Mouse (Mus musculus) neural tube, embryonic 11.5 days (tissue): ENCODE results near the gene Pcbp3. TPM values are rescaled to one million over a fixed set of nuclear protein-coding genes. Genes with fewer than 3 reads are reported as not detected.

Experiments used
- ATAC-seq: fragments of 200-750 bp; cut with Nextera tagmentation; 2 replicates; pipeline ENCODE4 v1.8.0; 2017; ENCODE audit warnings: moderate number of reproducible peaks, mild to moderate bottlenecking, moderate TSS enrichment, moderate library complexity; ENCODE audit not compliant: insufficient read depth, low FRiP score, low TSS enrichment
- DNase-seq: peaks from one replicate; pipeline ENCODE4 v3.0.0-alpha.2; 2015; ENCODE audit warnings: low spot score
- H3K27ac ChIP-seq: fragments of 300-500 bp; sonication (generic); 2 replicates; pipeline ENCODE4 v1.5.1; 2014; ENCODE audit warnings: low read depth, mild to moderate bottlenecking, low read length
- H3K27me3 ChIP-seq: fragments of 300-500 bp; sonication (generic); 2 replicates; pipeline ENCODE4 v1.6.1; 2014; ENCODE audit warnings: mild to moderate bottlenecking, low read length, mixed read lengths; ENCODE audit not compliant: control insufficient read depth, insufficient read depth
- H3K36me3 ChIP-seq: fragments of 300-500 bp; sonication (generic); 2 replicates; pipeline ENCODE4 v1.6.1; 2014; ENCODE audit warnings: mild to moderate bottlenecking, low read length, moderate library complexity, mixed read lengths; ENCODE audit not compliant: control insufficient read depth, insufficient read depth
- H3K4me1 ChIP-seq: fragments of 300-500 bp; sonication (generic); 2 replicates; pipeline ENCODE4 v1.6.1; 2014; ENCODE audit warnings: low read length, mixed read lengths; ENCODE audit not compliant: control insufficient read depth, insufficient read depth
- H3K4me2 ChIP-seq: fragments of 300-500 bp; sonication (generic); 2 replicates; pipeline ENCODE4 v1.6.1; 2014; ENCODE audit warnings: low read depth, mild to moderate bottlenecking, moderate library complexity
- H3K4me3 ChIP-seq: fragments of 300-500 bp; sonication (generic); 2 replicates; pipeline ENCODE4 v1.5.1; 2014; ENCODE audit warnings: low read depth, low read length
- H3K9ac ChIP-seq: fragments of 300-500 bp; sonication (generic); 2 replicates; pipeline ENCODE4 v1.6.1; 2014; ENCODE audit warnings: mild to moderate bottlenecking, low read length
- H3K9me3 ChIP-seq: fragments of 300-500 bp; sonication (generic); 2 replicates; pipeline ENCODE4 v1.6.1; 2016; ENCODE audit warnings: low read length; ENCODE audit not compliant: control insufficient read depth
- WGBS: fragments of 180-500 bp; shearing (Covaris S2); extraction: QIAGEN DNeasy Blood & Tissue Kit; methylation state at CpG from one replicate; pipeline ENCODE4 v1.1.7; 2014; 5-methylcytosine and 5-hydroxymethylcytosine counted together
- polyA plus RNA-seq: library from polyadenylated mRNA; unstranded; fragments of >200 nt; fragmentation: Nextera tagmentation; extraction: Ambion mirVana; gene quantifications from 2 replicates; pipeline ENCODE4 v1.2.1, GENCODE M21; 2014

The Pcbp3 gene
- polyA plus RNA-seq, 1 experiment from 2014 or later, result 47.3 TPM

DNA sequence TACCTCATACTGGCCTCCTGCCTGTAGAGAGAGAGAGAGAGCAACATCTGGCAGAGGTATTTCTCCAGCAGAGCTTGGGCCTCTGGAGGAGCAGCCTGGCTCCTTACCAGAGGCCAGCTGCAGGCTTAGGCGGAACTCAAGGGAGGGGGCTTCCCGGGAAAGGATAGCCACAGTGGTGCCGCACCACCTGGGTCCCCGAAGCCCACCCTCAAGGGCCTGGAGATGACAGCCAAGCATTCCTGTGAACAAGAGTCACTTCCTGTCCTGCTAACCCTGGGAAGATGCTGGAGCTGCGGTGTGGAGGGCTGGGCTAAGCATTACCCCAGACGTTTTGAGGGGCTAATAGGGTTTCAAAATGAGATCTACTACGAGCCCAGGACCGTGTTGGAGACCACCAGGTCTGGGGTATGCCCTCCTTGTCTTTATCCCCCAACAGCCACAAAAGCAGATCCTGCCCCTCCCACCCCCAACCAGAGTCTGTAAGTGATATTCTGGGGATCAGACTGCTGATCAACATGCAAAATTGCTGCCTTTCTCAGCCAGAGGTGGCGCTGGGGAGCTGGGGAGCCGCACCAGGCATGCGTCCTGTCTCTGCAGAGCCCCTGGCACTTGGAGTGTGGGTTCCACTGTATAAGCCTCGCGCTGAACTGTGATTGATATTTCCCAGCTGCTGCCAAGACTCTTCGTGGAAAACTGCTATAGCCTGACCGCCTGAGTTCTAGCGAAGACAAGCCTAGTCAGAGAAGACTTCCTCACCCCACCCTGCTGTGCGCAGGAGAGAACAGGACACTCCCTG is 228.6 kb downstream of the Pcbp3 start:
- Histone ChIP-seq H3K9me3 (no peaks in the 10 kb centered on the region), H3K9ac (peak overlapping the region; percentile 27; the same call in 1 of the 2 replicates), H3K4me2 (peak overlapping the region; percentile 15; the same call in 1 of the 2 replicates), H3K27ac (0 out of 2 replicates have a peak overlapping the region, but pooled peaks have one; percentile 3), H3K36me3 (no peaks in the 10 kb centered on the region), H3K4me1 (0 out of 2 replicates have a peak, but pooled peaks cover 5% of the 10 kb centered on the region), H3K4me3 (no peak overlapping the region), H3K27me3 (no peaks in the 10 kb centered on the region)
- DNase-seq, result peak; percentile 81
- ATAC-seq, result no peak
- 16% methylated on average over 17 of the region's 17 CpGs for WGBS

- WGBS, result 66% methylated on average over 6 of the region's 6 CpGs
- DNase-seq, result no peak
These were observed 229.3 kb downstream of the Pcbp3 start for GRCm38 (mm10) chr10:76732391-76732790.

DNA sequence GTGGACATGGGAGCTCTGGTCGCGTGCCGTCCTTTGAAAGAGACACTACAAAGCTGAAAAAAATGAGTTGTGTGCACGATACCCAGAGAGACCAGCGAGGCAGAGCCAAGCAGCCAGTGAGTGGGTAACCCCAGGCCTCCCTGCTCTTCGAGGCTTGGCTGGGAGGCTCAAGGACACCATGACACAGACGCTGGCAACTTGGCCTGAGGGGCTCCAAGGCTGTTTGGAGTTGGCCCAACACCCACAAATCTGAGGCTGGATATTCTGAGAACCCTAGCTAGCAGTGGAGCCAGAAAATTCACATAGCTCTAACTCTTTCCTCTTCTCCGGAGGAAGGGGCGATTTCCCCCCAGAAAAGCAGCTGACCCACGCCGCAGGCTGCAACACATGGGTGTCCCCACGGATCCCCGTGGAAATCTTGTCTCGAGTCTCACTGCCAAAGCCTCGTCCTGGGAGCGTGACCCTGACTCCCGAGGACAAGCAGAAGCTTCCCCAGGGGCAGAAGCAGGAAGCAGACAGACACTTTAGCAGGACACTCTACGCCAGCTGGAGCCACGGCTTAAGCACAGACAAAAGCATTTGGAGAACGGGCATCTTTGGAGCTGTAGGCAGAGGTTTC is 230.0 kb downstream of the Pcbp3 start:
- Histone ChIP-seq H3K27me3 (no peaks in the 10 kb centered on the region), H3K36me3 (no peaks in the 10 kb centered on the region), H3K4me2 (no peak overlapping the region), H3K4me3 (no peak overlapping the region), H3K4me1 (0 out of 2 replicates have a peak, but pooled peaks cover 5% of the 10 kb centered on the region), H3K9me3 (no peaks in the 10 kb centered on the region), H3K27ac (no peak overlapping the region), H3K9ac (no peak overlapping the region)
- 70% methylated on average over 20 of the region's 20 CpGs for WGBS
- DNase-seq (no peak), ATAC-seq (no peak)

More at GRCm38 (mm10) chr10:76732391-76732790, 229.3 kb downstream of the Pcbp3 start:
- no peaks in the 10 kb centered on the region for H3K27me3 ChIP-seq
- no peak overlapping the region for H3K4me2 ChIP-seq
- H3K27ac ChIP-seq, result no peak overlapping the region; the same call in 1 of the 2 replicates
- no peaks in the 10 kb centered on the region for H3K9me3 ChIP-seq
- no peak overlapping the region for H3K4me3 ChIP-seq
- 0 out of 2 replicates have a peak, but pooled peaks cover 5% of the 10 kb centered on the region for H3K4me1 ChIP-seq
- no peak overlapping the region for H3K9ac ChIP-seq
- H3K36me3 ChIP-seq, result no peaks in the 10 kb centered on the region
- no peak for ATAC-seq

GRCm38 (mm10) chr10:76729631-76730620 is 231.8 kb downstream of the Pcbp3 start:
- ATAC-seq, result no peak
- 0 out of 2 replicates have a peak, but pooled peaks cover 5% of the 10 kb centered on the region for H3K4me1 ChIP-seq
- H3K9me3 ChIP-seq, result no peaks in the 10 kb centered on the region

DNA sequence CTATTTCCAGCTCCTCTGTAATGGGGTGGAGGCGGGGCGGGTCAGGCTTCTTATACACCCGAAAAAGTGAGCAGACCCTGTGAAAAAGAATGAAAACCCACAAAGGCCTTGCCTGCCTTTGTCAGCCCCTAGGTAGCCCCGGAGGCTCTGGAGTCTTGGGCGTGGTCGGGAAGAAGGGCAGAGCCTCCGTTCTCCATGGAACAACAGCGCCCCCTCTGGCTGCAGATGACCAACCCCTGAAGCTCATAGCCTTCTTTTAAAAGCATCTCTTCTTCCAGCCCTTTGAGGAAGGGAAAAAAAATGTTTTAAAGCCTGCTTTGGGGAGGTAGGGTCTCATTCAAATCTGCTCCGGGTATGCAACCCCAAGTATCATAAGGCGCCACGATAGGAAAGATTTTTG is 233.3 kb downstream of the Pcbp3 start:
- no peaks in the 10 kb centered on the region for H3K36me3 ChIP-seq
- H3K9me3 ChIP-seq, result no peaks in the 10 kb centered on the region
- H3K27me3 ChIP-seq, result no peaks in the 10 kb centered on the region
- no peak overlapping the region; the same call in 1 of the 2 replicates for H3K4me2 ChIP-seq
- no peak overlapping the region for H3K9ac ChIP-seq
- no peak overlapping the region for H3K27ac ChIP-seq
- DNase-seq (peak; percentile 81), ATAC-seq (no peak)
- H3K4me1 ChIP-seq, result 0 out of 2 replicates have a peak, but pooled peaks cover 2% of the 10 kb centered on the region
- 15% methylated on average over 11 of the region's 11 CpGs for WGBS
- no peak overlapping the region for H3K4me3 ChIP-seq

More at GRCm38 (mm10) chr10:76729631-76730620, 231.8 kb downstream of the Pcbp3 start:
- WGBS, result 82% methylated on average over 19 of the region's 19 CpGs
- DNase-seq, result no peak
- Histone ChIP-seq H3K36me3 (no peaks in the 10 kb centered on the region), H3K27me3 (no peaks in the 10 kb centered on the region), H3K4me2 (no peak overlapping the region), H3K9ac (no peak overlapping the region), H3K4me3 (no peak overlapping the region), H3K27ac (no peak overlapping the region)

DNA sequence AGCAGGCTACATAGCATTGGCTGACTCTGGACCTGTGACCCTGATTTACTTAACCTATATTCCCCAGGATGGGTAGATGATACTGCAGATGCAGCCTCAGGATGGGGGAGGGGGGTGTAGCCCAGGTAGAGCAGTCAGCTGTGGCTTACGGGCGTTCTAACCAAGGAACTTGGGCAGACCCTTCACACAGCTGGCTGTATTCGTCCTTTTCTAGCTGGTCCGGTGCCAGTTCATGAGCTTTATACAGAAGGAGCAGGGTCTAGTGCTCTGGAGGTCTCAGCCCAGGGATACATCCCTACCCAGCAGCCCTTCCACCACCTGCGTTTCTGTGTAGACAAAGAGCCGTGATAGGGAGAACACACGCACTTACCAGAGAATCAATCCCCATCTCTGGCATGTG is 234.4 kb downstream of the Pcbp3 start:
- H3K9me3 ChIP-seq, result no peaks in the 10 kb centered on the region
- H3K36me3 ChIP-seq, result no peaks in the 10 kb centered on the region
- H3K27ac ChIP-seq, result no peak overlapping the region
- H3K9ac ChIP-seq, result no peak overlapping the region; the same call in 1 of the 2 replicates
- H3K4me2 ChIP-seq, result no peak overlapping the region
- no peaks in the 10 kb centered on the region for H3K27me3 ChIP-seq
- WGBS, result 89% methylated on average over 7 of the region's 7 CpGs
- ATAC-seq (no peak), DNase-seq (no peak)
- H3K4me1 ChIP-seq, result no peaks in the 10 kb centered on the region
- H3K4me3 ChIP-seq, result no peak overlapping the region

DNA sequence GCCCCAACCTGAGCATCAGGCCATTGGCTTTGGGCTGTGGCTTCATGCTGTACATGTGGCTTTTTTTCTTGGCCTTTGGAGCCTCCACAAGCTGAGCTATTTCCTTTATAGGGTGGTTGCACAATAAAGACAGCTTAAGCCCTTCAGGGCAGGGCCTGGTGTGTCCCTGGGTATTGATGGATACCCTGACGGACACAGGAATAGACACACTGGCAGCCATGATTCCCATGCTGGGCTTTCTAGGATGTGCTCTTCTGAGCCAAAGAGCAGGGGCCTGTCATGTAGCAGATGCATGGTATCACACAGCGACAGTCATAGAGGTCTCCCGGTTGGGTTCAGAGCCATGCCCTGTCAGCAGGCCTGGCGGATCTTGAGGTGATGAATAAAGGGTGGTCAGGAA is 234.8 kb downstream of the Pcbp3 start:
- Histone ChIP-seq H3K4me2 (no peak overlapping the region), H3K27me3 (no peaks in the 10 kb centered on the region), H3K9ac (no peak overlapping the region; the same call in 1 of the 2 replicates), H3K4me3 (no peak overlapping the region), H3K27ac (no peak overlapping the region), H3K9me3 (no peaks in the 10 kb centered on the region), H3K36me3 (no peaks in the 10 kb centered on the region), H3K4me1 (no peaks in the 10 kb centered on the region)
- ATAC-seq (no peak), DNase-seq (no peak)
- WGBS, result 96% methylated on average over 4 of the region's 4 CpGs

DNA sequence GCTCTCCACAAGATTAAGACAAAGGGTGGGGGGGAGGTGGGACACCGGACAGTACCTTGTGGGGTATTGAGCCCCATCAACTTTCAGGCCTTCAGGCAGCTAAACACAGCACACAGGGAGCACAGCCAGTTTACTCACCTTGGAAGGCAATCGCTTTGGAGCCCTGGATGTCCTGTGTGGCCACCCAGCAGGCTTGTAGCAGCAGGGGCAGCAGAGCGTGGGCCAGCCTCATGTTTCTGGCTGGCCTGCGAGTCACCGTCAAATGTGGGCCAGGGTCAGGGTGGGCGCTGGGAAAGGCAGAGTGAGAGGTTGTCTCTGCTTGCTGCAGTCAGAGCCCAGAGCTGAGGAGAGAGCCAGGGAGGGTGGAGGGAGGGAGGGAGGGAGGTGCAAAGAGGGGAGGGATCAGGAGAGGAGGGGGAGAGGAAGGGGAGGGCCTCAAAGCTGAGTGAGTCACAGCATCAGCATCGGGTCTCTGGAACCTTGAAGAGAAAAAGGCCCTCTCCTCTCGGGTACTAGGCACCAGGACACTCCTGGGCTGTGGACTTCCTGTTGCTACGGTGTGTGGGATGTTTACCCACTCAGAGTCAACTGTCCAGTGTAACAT is 235.9 kb downstream of the Pcbp3 start, which contains the start of gene Col6a1:
Gene Col6a1, minus strand, starts transcription at position 487 of the 604 bp plus-strand sequence.
- H3K27me3 ChIP-seq, result no peaks in the 10 kb centered on the region
- no peaks in the 10 kb centered on the region for H3K4me1 ChIP-seq
- H3K9ac ChIP-seq, result peak within 1 kb of the TSS; percentile 18; the same call in 1 of the 2 replicates
- 35% methylated on average over 9 of the region's 9 CpGs for WGBS
- H3K36me3 ChIP-seq, result no peaks in the 10 kb centered on the region
- ATAC-seq, result no peak
- H3K4me2 ChIP-seq, result peak within 1 kb of the TSS; percentile 12; the same call in 1 of the 2 replicates
- no peak within 1 kb of the TSS for H3K27ac ChIP-seq
- H3K4me3 ChIP-seq, result no peak within 1 kb of the TSS
- H3K9me3 ChIP-seq, result no peaks in the 10 kb centered on the region
- DNase-seq, result peak; percentile 48
